Mouse (Mus musculus): ENCODE data around the gene Dennd1a. TPM values are rescaled to one million over a fixed set of nuclear protein-coding genes. Genes with fewer than 3 reads are reported as not detected.
A peak's percentile ranks its signal among the peaks of the same experiment; 100 is the strongest.

The Dennd1a gene
- total RNA-seq, 2 experiments from 2014 or later, result 15.8 to 29.8 TPM

GRCm38 (mm10) chr2:38129961-38130802, 157.0 kb downstream of the Dennd1a start:
- ATAC-seq (replicated peaks; ENCODE audit: poor library complexity, severe bottlenecking), result no peak

GRCm38 (mm10) chr2:38126383-38126732, 160.8 kb downstream of the Dennd1a start:
- ATAC-seq (replicated peaks; ENCODE audit: poor library complexity, severe bottlenecking), result no peak

GRCm38 (mm10) chr2:38125671-38126382, 161.4 kb downstream of the Dennd1a start:
- no peak for ATAC-seq (replicated peaks; ENCODE audit: poor library complexity, severe bottlenecking)

GRCm38 (mm10) chr2:38124727-38125126, 162.5 kb downstream of the Dennd1a start:
- no peak for ATAC-seq (replicated peaks; ENCODE audit: poor library complexity, severe bottlenecking)

GRCm38 (mm10) chr2:38115000-38115399, 172.2 kb downstream of the Dennd1a start:
- ATAC-seq (replicated peaks; ENCODE audit: poor library complexity, severe bottlenecking), result no peak

- no peak for ATAC-seq (replicated peaks; ENCODE audit: poor library complexity, severe bottlenecking)
Observed at GRCm38 (mm10) chr2:38111655-38112351, 175.4 kb downstream of the Dennd1a start.

- no peak for ATAC-seq (replicated peaks; ENCODE audit: poor library complexity, severe bottlenecking)
Observed at GRCm38 (mm10) chr2:38108586-38108985, 178.6 kb downstream of the Dennd1a start.

GRCm38 (mm10) chr2:38102674-38103073, 184.5 kb downstream of the Dennd1a start:
- ATAC-seq (replicated peaks; ENCODE audit: poor library complexity, severe bottlenecking), result no peak

- ATAC-seq (replicated peaks; ENCODE audit: poor library complexity, severe bottlenecking), result no peak
Observed at GRCm38 (mm10) chr2:38100289-38100688, 186.9 kb downstream of the Dennd1a start.

GRCm38 (mm10) chr2:38099120-38099773, 187.9 kb downstream of the Dennd1a start:
- ATAC-seq (replicated peaks; ENCODE audit: poor library complexity, severe bottlenecking), result no peak

GRCm38 (mm10) chr2:38097469-38097868, 189.7 kb downstream of the Dennd1a start:
- no peak for ATAC-seq (replicated peaks; ENCODE audit: poor library complexity, severe bottlenecking)

- no peak for ATAC-seq (replicated peaks; ENCODE audit: poor library complexity, severe bottlenecking)
Observed at GRCm38 (mm10) chr2:38096328-38096727, 190.9 kb downstream of the Dennd1a start.

- no peak for ATAC-seq (replicated peaks; ENCODE audit: poor library complexity, severe bottlenecking)
Observed at GRCm38 (mm10) chr2:38094380-38095163, 192.6 kb downstream of the Dennd1a start.

GRCm38 (mm10) chr2:38093968-38094367, 193.2 kb downstream of the Dennd1a start:
- ATAC-seq (replicated peaks; ENCODE audit: poor library complexity, severe bottlenecking), result no peak

- ATAC-seq (replicated peaks; ENCODE audit: poor library complexity, severe bottlenecking), result no peak
Observed at GRCm38 (mm10) chr2:38093242-38093641, 193.9 kb downstream of the Dennd1a start.

- ATAC-seq (replicated peaks; ENCODE audit: poor library complexity, severe bottlenecking), result no peak
Observed at GRCm38 (mm10) chr2:38088346-38088745, 198.8 kb downstream of the Dennd1a start.

- ATAC-seq (replicated peaks; ENCODE audit: poor library complexity, severe bottlenecking), result no peak
Observed at GRCm38 (mm10) chr2:38085058-38085457, 202.1 kb downstream of the Dennd1a start.

GRCm38 (mm10) chr2:38083251-38083650, 203.9 kb downstream of the Dennd1a start:
- no peak for ATAC-seq (replicated peaks; ENCODE audit: poor library complexity, severe bottlenecking)

GRCm38 (mm10) chr2:38074495-38074894, 212.7 kb downstream of the Dennd1a start:
- no peak for ATAC-seq (replicated peaks; ENCODE audit: poor library complexity, severe bottlenecking)

GRCm38 (mm10) chr2:38072061-38072460, 215.1 kb downstream of the Dennd1a start:
- peak; percentile 68 for ATAC-seq (replicated peaks; ENCODE audit: poor library complexity, severe bottlenecking)
